Mouse (Mus musculus): ENCODE results near the gene Rdx. TPM values are rescaled to one million over a fixed set of nuclear protein-coding genes. Genes with fewer than 3 reads are reported as not detected.

Rdx gene
- total and polyA plus RNA-seq, 3 experiments = 103 to 152 (median 109) TPM

DNA sequence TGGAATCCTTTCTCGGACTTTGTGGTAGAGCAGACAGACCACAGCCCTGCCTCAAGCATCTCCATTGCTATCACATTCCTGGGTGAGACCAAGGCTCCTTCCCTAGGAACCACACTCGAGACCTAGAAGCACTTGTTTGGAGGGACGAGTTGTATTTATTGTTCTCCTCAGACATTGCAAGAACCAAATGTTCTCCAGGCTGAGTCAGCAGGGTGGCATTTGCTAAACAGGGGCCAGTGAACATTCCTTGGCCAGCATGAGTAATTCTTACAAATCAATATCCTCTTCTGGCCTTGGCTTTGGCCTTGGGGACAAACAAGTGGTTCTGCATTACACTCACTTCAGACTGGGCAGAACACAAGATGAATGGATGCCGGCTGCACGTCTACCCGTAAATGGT lies 58.5 kb downstream of the Rdx start:
- Histone ChIP-seq H3K79me2 (ENCODE audit: control insufficient read depth, insufficient read depth, low read length, poor library complexity) (no peaks in the 10 kb centered on the region), H3K9me3 (replicated peaks; ENCODE audit: insufficient read depth, low read length) (no peaks in the 10 kb centered on the region), H3K27me3 (ENCODE audit: control insufficient read depth in 1 of 2, insufficient read depth in 2 of 2, low read length in 2 of 2) (no peaks in the 10 kb centered on the region), H3K27ac (ENCODE audit: control insufficient read depth, low read depth, low read length) (no peak overlapping the region), H3K36me3 (ENCODE audit: control insufficient read depth in 1 of 2, insufficient read depth in 2 of 2, low read length in 2 of 2) (peaks cover 0 to 31% of the 10 kb centered on the region in 2 experiments; a peak in 2 of 4 replicates), H3K4me3 (ENCODE audit: control insufficient read depth in 1 of 2, insufficient read depth in 1 of 2, low read depth in 2 of 2, low read length in 2 of 2) (no peak overlapping the region), H3K4me1 (ENCODE audit: control insufficient read depth in 1 of 2, insufficient read depth in 2 of 2, low read length in 2 of 2) (peaks cover 31 to 34% of the 10 kb centered on the region in 2 experiments), H3K9ac (ENCODE audit: control insufficient read depth, low read depth, low read length, poor library complexity, severe bottlenecking) (no peak overlapping the region)
- no peak for DNase-seq (ENCODE audit: low read depth, low spot score)
- TF ChIP-seq KAT2A (conservative IDR thresholded peaks at IDR 0.05; ENCODE audit: low read depth, low read length) (no peak), NELFE (IDR thresholded peaks at IDR 0.05; ENCODE audit: low read depth, low read length) (no peak), CTCF (IDR thresholded peaks at IDR 0.05 in 2 of 3, conservative IDR thresholded peaks at IDR 0.05 in 1 of 3; ENCODE audit: control insufficient read depth in 1 of 3, insufficient read depth in 1 of 3, low read depth in 2 of 3, low read length in 3 of 3, poor library complexity in 1 of 3, severe bottlenecking in 1 of 3) (no peak), MYB (IDR thresholded peaks at IDR 0.05; ENCODE audit: low read depth, low read length) (no peak), JUND (IDR thresholded peaks at IDR 0.05; ENCODE audit: low read depth, low read length) (no peak), CHD2 (IDR thresholded peaks at IDR 0.05; ENCODE audit: low read length) (no peak), ZNF384 (IDR thresholded peaks at IDR 0.05; ENCODE audit: low read depth, low read length) (no peak), TAL1 (IDR thresholded peaks at IDR 0.05; ENCODE audit: low read length) (no peak), HCFC1 (IDR thresholded peaks at IDR 0.05; ENCODE audit: low read depth, low read length) (no peak), POLR2AphosphoS2 (IDR thresholded peaks at IDR 0.05; ENCODE audit: low read length) (no peak), GATA1 (IDR thresholded peaks at IDR 0.05; ENCODE audit: low read depth, low read length) (no peak), ZC3H11A (IDR thresholded peaks at IDR 0.05; ENCODE audit: low read depth, low read length) (no peak), MYC (IDR thresholded peaks at IDR 0.05; ENCODE audit: low read depth, low read length) (no peak)

DNA sequence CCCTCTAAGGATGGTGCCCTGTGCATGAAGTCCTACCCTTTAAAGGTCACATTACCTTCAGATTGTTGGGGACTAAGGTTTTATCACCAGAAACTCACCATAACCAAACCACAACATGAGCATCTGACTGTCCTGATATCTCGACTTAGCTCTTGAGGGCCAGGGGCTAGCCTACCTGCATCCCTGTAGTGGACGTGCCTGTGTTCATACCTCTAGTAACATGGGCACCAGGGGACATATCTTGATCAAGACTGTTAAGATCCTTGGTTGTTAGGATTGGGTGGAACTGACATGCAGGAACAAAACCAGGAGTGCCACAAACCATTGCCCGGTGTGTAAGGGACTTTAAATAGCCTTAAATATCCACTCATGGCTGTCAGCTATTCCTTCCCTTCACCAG lies 60.2 kb downstream of the Rdx start:
- Histone ChIP-seq H3K36me3 (ENCODE audit: control insufficient read depth in 1 of 2, insufficient read depth in 2 of 2, low read length in 2 of 2) (peaks cover 0 to 42% of the 10 kb centered on the region in 2 experiments; a peak in 2 of 4 replicates), H3K4me3 (ENCODE audit: control insufficient read depth in 1 of 2, insufficient read depth in 1 of 2, low read depth in 2 of 2, low read length in 2 of 2) (no peak overlapping the region), H3K27ac (ENCODE audit: control insufficient read depth, low read depth, low read length) (no peak overlapping the region), H3K27me3 (ENCODE audit: control insufficient read depth in 1 of 2, insufficient read depth in 2 of 2, low read length in 2 of 2) (no peaks in the 10 kb centered on the region), H3K9ac (ENCODE audit: control insufficient read depth, low read depth, low read length, poor library complexity, severe bottlenecking) (no peak overlapping the region), H3K4me1 (ENCODE audit: control insufficient read depth in 1 of 2, insufficient read depth in 2 of 2, low read length in 2 of 2) (peaks cover 38 to 47% of the 10 kb centered on the region in 2 experiments), H3K9me3 (replicated peaks; ENCODE audit: insufficient read depth, low read length) (no peaks in the 10 kb centered on the region), H3K79me2 (ENCODE audit: control insufficient read depth, insufficient read depth, low read length, poor library complexity) (no peaks in the 10 kb centered on the region)
- DNase-seq (ENCODE audit: low read depth, low spot score) = no peak
- no peak for TF ChIP-seq USF1 (IDR thresholded peaks at IDR 0.05; ENCODE audit: low read depth, low read length)
- TF ChIP-seq RCOR1 (IDR thresholded peaks at IDR 0.05; ENCODE audit: low read depth, low read length) = no peak

DNA sequence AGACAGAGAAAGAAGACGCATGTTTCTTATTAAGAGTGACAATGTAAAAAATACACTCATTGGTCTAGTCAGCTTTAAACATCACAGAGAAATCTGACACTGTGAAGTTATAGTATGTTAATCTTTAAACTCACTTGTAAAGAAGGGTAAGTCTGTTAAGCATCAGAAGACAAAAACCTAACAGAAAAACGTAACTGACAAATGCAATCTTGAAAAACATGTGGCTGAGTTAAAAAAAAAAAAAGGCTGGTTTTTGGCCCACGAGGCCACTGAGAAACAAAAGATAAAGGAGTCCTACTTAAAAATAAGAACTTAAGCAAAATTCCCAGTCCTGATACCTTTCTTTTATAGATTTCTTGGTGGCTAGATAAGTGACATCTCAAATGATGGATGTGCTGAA lies 63.8 kb downstream of the Rdx start:
- DNase-seq (ENCODE audit: low read depth, low spot score) = peak; percentile 62
- H3K9ac ChIP-seq (ENCODE audit: control insufficient read depth, low read depth, low read length, poor library complexity, severe bottlenecking) = no peak overlapping the region
- peaks cover 12 to 26% of the 10 kb centered on the region in 2 experiments for H3K4me1 ChIP-seq (ENCODE audit: control insufficient read depth in 1 of 2, insufficient read depth in 2 of 2, low read length in 2 of 2)
- no peaks in the 10 kb centered on the region for H3K27me3 ChIP-seq (ENCODE audit: control insufficient read depth in 1 of 2, insufficient read depth in 2 of 2, low read length in 2 of 2)
- no peaks in the 10 kb centered on the region for H3K79me2 ChIP-seq (ENCODE audit: control insufficient read depth, insufficient read depth, low read length, poor library complexity)
- no peak overlapping the region for H3K4me3 ChIP-seq (ENCODE audit: control insufficient read depth in 1 of 2, insufficient read depth in 1 of 2, low read depth in 2 of 2, low read length in 2 of 2)
- H3K36me3 ChIP-seq (ENCODE audit: control insufficient read depth in 1 of 2, insufficient read depth in 2 of 2, low read length in 2 of 2) = peaks cover 0 to 20% of the 10 kb centered on the region in 2 experiments; a peak in 2 of 4 replicates
- no peaks in the 10 kb centered on the region for H3K9me3 ChIP-seq (replicated peaks; ENCODE audit: insufficient read depth, low read length)
- peak overlapping the region; percentile 87 for H3K27ac ChIP-seq (ENCODE audit: control insufficient read depth, low read depth, low read length)
- TF ChIP-seq HCFC1 (IDR thresholded peaks at IDR 0.05; ENCODE audit: low read depth, low read length) (no peak), GATA1 (IDR thresholded peaks at IDR 0.05; ENCODE audit: low read depth, low read length) (peak; percentile 68), SMC3 (IDR thresholded peaks at IDR 0.05; ENCODE audit: low read depth, low read length) (no peak), TAL1 (IDR thresholded peaks at IDR 0.05; ENCODE audit: low read length) (no peak), ETS1 (IDR thresholded peaks at IDR 0.05; ENCODE audit: low read depth, low read length) (peak; percentile 91), CTCF (IDR thresholded peaks at IDR 0.05 in 2 of 3, conservative IDR thresholded peaks at IDR 0.05 in 1 of 3; ENCODE audit: control insufficient read depth in 1 of 3, insufficient read depth in 1 of 3, low read depth in 2 of 3, low read length in 3 of 3, poor library complexity in 1 of 3, severe bottlenecking in 1 of 3) (no peak), MXI1 (IDR thresholded peaks at IDR 0.05; ENCODE audit: low read depth, low read length) (peak; percentile 74), POLR2AphosphoS5 (IDR thresholded peaks at IDR 0.05; ENCODE audit: borderline replicate concordance, low read depth, low read length) (no peak), RAD21 (IDR thresholded peaks at IDR 0.05; ENCODE audit: low read depth, low read length) (no peak), MAZ (IDR thresholded peaks at IDR 0.05; ENCODE audit: low read depth, low read length) (no peak), NRF1 (IDR thresholded peaks at IDR 0.05; ENCODE audit: insufficient read depth, low read depth, low read length, poor library complexity, severe bottlenecking) (no peak), BHLHE40 (IDR thresholded peaks at IDR 0.05; ENCODE audit: borderline replicate concordance, low read depth, low read length) (peak; percentile 55; the same call in 1 of the 2 replicates), TCF12 (IDR thresholded peaks at IDR 0.05; ENCODE audit: low read depth, low read length) (peak; percentile 91), USF1 (IDR thresholded peaks at IDR 0.05; ENCODE audit: low read depth, low read length) (peak; percentile 46; the same call in 1 of the 2 replicates), UBTF (IDR thresholded peaks at IDR 0.05; ENCODE audit: borderline replicate concordance, insufficient read depth, low read depth, low read length) (no peak), CHD1 (IDR thresholded peaks at IDR 0.05; ENCODE audit: low read depth, low read length) (no peak)

All from MEL (cell line).